Mouse (Mus musculus): ENCODE measurements at regions not wholly inside any gene's neighbourhood (a gene's known extent, or its start where the extent isn't known, plus 50 kb on each side); places are given as distances from the start of the nearest gene placed in this dataset.
"Not testable (repeated sequence)": the region's sequence is repeated elsewhere in the genome, so short reads cannot be mapped to it uniquely, and the experiment has no call there.

GRCm38 (mm10) chr12:3188734-3189275 is 121.0 kb downstream of the Rab10 start:
- H3K27me3 ChIP-seq; ATAC-seq (ENCODE audit: low read depth); H3K4me1 ChIP-seq (replicated peaks); H3K27ac ChIP-seq (replicated peaks); H3K9ac ChIP-seq; H3K4me2 ChIP-seq; H3K4me3 ChIP-seq; H3K9me3 ChIP-seq; H3K36me3 ChIP-seq: not testable (repeated sequence)
- 81% methylated on average over 2 of the region's 2 CpGs for WGBS

DNA sequence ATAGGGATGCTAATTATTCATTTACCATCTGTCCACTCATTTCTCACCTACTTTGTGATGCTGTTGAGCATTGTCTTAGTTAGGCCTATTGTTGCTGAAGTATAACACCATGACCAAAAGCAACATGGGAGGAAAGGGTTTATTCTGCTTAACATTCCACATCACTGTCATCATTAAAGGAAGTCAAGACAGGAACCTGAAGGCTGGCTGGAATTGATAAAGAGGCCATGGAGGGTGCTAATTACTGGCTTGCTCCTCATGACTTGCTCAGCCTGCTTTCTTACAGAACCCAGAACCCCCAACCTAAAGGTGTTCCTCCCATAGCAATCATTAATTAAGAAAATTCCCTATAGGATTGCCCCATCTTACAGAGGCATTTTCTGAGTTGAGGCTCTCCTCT is 121.6 kb downstream of the Rab10 start:
- no peak for ATAC-seq (ENCODE audit: low read depth)
- H3K4me1 ChIP-seq (replicated peaks): no peaks in the 10 kb centered on the region
- no peaks in the 10 kb centered on the region for H3K9me3 ChIP-seq
- no peak overlapping the region for H3K4me3 ChIP-seq
- no peaks in the 10 kb centered on the region for H3K36me3 ChIP-seq
- no peaks in the 10 kb centered on the region for H3K27me3 ChIP-seq
- H3K27ac ChIP-seq (replicated peaks): no peak overlapping the region
- H3K4me2 ChIP-seq: no peak overlapping the region
- no peak overlapping the region for H3K9ac ChIP-seq

DNA sequence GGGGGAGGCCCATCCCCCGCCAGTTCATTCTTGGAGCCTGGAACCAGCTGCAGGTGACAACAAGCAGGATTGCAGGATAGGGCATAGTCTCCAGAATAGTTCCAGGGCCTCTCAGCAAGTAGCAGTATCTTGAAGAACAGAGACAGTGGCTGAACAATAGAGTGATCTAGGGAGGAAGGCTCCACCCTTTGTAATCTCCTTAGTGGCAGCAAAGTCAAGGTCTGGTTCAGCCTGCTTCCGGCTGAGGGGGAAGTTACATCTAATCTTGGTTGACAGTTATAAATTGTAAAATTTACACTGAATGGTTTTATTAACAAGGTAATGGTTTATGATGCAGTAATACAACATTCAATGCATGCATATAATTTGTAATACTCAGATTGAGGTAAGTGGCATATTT is 136.4 kb downstream of the Rab10 start:
- 88% methylated on average over 2 of the region's 2 CpGs for WGBS
- Histone ChIP-seq H3K9ac (no peak overlapping the region), H3K9me3 (no peaks in the 10 kb centered on the region), H3K27me3 (no peaks in the 10 kb centered on the region), H3K4me1 (replicated peaks) (no peaks in the 10 kb centered on the region), H3K4me2 (no peak overlapping the region), H3K4me3 (no peak overlapping the region), H3K36me3 (no peaks in the 10 kb centered on the region), H3K27ac (replicated peaks) (no peak overlapping the region)
- ATAC-seq (ENCODE audit: low read depth): no peak

- H3K9me3 ChIP-seq; H3K27ac ChIP-seq (replicated peaks); H3K9ac ChIP-seq; H3K4me1 ChIP-seq (replicated peaks); H3K36me3 ChIP-seq; ATAC-seq (ENCODE audit: low read depth); H3K4me2 ChIP-seq; H3K27me3 ChIP-seq; H3K4me3 ChIP-seq: not testable (repeated sequence)
- WGBS: 56% methylated on average over 8 of the region's 8 CpGs
Measured at GRCm38 (mm10) chr12:3169705-3170287, 140.0 kb downstream of the Rab10 start.

DNA sequence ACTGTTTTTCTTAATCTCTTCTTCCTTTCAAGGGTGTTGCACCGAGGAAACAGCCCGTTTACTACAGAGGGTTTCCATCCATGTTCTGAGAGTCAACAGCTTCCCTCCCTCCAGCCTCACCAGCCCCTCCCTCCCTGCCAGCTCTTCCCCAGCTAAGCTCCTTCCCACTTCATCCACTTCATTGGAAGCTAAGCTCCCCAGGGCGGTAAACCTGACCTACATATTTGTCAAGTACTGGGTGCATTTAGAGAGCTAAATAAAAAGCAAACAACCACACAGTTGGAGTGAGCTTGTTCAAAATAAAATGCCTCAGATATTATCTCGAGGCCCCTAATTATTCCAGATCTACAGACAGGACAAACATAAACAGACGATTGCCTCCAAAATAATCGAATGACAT is 148.1 kb downstream of the Rab10 start:
- not testable (repeated sequence) for H3K27ac ChIP-seq (replicated peaks); H3K9me3 ChIP-seq; H3K4me3 ChIP-seq; H3K4me1 ChIP-seq (replicated peaks); H3K36me3 ChIP-seq; ATAC-seq (ENCODE audit: low read depth); H3K9ac ChIP-seq; H3K4me2 ChIP-seq; H3K27me3 ChIP-seq
- 84% methylated on average over 6 of the region's 6 CpGs for WGBS

DNA sequence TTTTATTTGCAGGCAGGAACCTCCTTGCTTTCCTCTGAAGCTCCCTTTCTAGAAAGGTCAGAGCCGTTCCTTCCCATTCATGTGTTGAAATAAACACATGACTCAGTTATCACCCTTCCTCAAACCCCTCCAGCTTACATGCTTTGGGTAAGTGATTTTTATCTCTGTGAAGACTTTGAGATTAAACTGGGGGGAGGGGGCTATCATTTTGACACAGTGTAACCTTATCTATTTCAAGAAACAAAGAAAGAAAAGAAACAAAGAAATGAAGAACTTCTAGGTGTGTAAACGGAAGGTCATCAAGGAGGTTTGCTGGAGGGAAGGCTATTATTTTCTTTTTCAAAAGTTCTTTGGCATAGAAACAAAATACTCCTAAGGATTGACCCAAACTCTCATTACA is 151.0 kb downstream of the Rab10 start:
- not testable (repeated sequence) for H3K9ac ChIP-seq; H3K27ac ChIP-seq (replicated peaks)

DNA sequence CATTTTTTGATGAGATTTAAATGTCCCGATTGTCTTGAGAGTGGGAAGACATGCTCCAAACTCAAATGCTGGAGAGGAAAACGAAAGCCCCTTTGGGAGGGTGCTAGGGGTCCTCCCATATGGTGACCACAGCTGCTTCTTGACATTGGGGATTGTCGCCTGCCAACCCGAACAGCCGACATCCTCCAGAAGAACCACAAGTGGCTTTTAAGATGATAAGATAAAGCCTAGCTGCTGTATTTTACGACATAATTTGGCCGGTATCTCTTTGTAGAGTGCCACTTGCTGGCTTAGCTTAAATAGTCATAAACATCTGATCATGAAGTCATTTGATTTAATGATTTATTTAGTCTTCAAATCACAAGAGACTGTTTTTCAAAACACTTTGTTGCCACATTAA is 156.1 kb downstream of the Rab10 start:
- H3K4me2 ChIP-seq; H3K4me3 ChIP-seq; H3K4me1 ChIP-seq (replicated peaks); H3K9me3 ChIP-seq; H3K27me3 ChIP-seq; ATAC-seq (ENCODE audit: low read depth); H3K27ac ChIP-seq (replicated peaks); H3K36me3 ChIP-seq; H3K9ac ChIP-seq: not testable (repeated sequence)
- WGBS: 67% methylated on average over 7 of the region's 7 CpGs

More for the DNA sequence above, 151.0 kb downstream of the Rab10 start:
- WGBS: 89% methylated on average over 2 of the region's 2 CpGs
- H3K36me3 ChIP-seq; H3K4me2 ChIP-seq; H3K4me3 ChIP-seq; H3K4me1 ChIP-seq (replicated peaks); H3K9me3 ChIP-seq; ATAC-seq (ENCODE audit: low read depth); H3K27me3 ChIP-seq: not testable (repeated sequence)

- not testable (repeated sequence) for H3K27ac ChIP-seq (replicated peaks); H3K9me3 ChIP-seq; H3K9ac ChIP-seq; H3K27me3 ChIP-seq; H3K4me1 ChIP-seq (replicated peaks); H3K36me3 ChIP-seq; ATAC-seq (ENCODE audit: low read depth); H3K4me3 ChIP-seq; H3K4me2 ChIP-seq
Measured at GRCm38 (mm10) chr12:3132553-3132952, 177.2 kb downstream of the Rab10 start.

DNA sequence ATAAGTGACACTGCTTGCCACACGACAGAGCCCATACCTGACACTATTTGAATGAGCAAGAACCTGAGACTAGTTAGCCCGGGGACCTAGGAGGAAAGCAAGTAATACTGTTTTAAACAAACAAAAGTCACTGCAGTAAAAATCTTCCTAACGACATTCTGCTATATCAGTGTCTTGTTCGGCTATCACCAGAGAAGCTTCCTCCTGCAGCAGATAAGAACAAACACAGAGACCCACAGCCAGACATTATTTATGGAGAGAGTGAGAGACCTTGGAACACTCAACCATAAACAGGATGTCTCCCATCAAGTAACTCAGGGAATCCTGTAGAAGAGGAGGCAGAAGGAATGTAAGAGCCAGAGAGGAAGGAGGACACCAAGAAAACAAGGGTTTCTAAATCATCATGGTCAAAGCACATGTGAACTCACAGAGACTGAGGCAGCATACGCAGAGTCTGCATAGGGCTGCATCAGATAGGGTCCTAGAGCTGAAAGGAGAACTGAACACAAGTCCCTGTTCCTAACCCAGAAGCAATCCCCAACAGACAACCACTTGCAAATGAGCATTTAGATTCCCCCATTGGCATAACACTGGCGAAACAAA is 178.5 kb downstream of the Rab10 start:
- not testable (repeated sequence) for H3K27me3 ChIP-seq; H3K9ac ChIP-seq; H3K4me2 ChIP-seq; H3K36me3 ChIP-seq; H3K4me1 ChIP-seq (replicated peaks); H3K9me3 ChIP-seq; H3K27ac ChIP-seq (replicated peaks); ATAC-seq (ENCODE audit: low read depth); H3K4me3 ChIP-seq
- 86% methylated on average over 6 of the region's 6 CpGs for WGBS

DNA sequence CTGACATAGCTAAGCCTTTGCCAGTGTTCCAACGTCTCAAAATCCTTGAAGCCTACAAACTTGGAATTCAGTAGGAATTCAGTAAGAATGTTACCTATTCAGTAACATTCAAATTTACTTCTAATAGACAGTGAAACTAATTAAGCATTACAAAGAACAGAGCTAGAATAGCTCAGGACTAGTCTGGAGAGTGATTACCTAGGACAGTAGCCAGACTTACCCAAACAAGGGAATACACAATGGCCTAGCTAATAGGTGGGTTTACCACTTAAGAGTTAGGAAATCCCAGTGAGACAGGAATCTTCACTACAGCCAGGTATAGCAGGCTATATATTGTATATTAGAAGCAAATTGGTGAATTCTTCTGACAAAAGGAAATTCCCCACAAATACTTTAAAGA is 182.4 kb downstream of the Rab10 start:
- H3K36me3 ChIP-seq; H3K9ac ChIP-seq; H3K9me3 ChIP-seq; H3K4me2 ChIP-seq; H3K27me3 ChIP-seq; ATAC-seq (ENCODE audit: low read depth); H3K27ac ChIP-seq (replicated peaks); H3K4me3 ChIP-seq; H3K4me1 ChIP-seq (replicated peaks): not testable (repeated sequence)
- 70% methylated on average over 1 of the region's 1 CpGs for whole genome bisulfite sequencing

- Histone ChIP-seq H3K27me3 (no peaks in the 10 kb centered on the region), H3K4me1 (replicated peaks) (no peaks in the 10 kb centered on the region), H3K36me3 (no peaks in the 10 kb centered on the region), H3K9me3 (peaks cover 2% of the 10 kb centered on the region; the same call in 1 of the 2 replicates), H3K4me2 (no peak overlapping the region), H3K27ac (replicated peaks) (no peak overlapping the region), H3K4me3 (no peak overlapping the region), H3K9ac (no peak overlapping the region)
- no peak for ATAC-seq (ENCODE audit: low read depth)
- WGBS: 57% methylated on average over 1 of the region's 1 CpGs
Measured at GRCm38 (mm10) chr12:3124036-3124435, 185.7 kb downstream of the Rab10 start.

GRCm38 (mm10) chr12:3110589-3110988 is 199.2 kb downstream of the Rab10 start:
- WGBS: 66% methylated on average over 11 of the region's 11 CpGs
- not testable (repeated sequence) for H3K9ac ChIP-seq; H3K27me3 ChIP-seq; H3K27ac ChIP-seq (replicated peaks); ATAC-seq (ENCODE audit: low read depth); H3K4me2 ChIP-seq; H3K36me3 ChIP-seq; H3K4me3 ChIP-seq; H3K4me1 ChIP-seq (replicated peaks); H3K9me3 ChIP-seq

- H3K4me1 ChIP-seq (replicated peaks); H3K36me3 ChIP-seq; H3K9me3 ChIP-seq; H3K9ac ChIP-seq; H3K27me3 ChIP-seq; H3K27ac ChIP-seq (replicated peaks); H3K4me3 ChIP-seq; H3K4me2 ChIP-seq; ATAC-seq (ENCODE audit: low read depth): not testable (repeated sequence)
- WGBS: 80% methylated on average over 5 of the region's 5 CpGs
Measured at GRCm38 (mm10) chr12:3109671-3110070, 200.1 kb downstream of the Rab10 start.

Measured in neural tube, embryonic 13.5 days (tissue).